Mouse (Mus musculus): ENCODE results near the gene Olfr395. TPM values are rescaled to one million over a fixed set of nuclear protein-coding genes. Genes with fewer than 3 reads are reported as not detected.

Olfr395 gene
- not detected in 2 replicates for polyA plus RNA-seq (2021; fragmentation: Nextera tagmentation)
- long read RNA-seq, experiment 1, result 0 reads
- long read RNA-seq, experiment 2, result 0 reads

DNA sequence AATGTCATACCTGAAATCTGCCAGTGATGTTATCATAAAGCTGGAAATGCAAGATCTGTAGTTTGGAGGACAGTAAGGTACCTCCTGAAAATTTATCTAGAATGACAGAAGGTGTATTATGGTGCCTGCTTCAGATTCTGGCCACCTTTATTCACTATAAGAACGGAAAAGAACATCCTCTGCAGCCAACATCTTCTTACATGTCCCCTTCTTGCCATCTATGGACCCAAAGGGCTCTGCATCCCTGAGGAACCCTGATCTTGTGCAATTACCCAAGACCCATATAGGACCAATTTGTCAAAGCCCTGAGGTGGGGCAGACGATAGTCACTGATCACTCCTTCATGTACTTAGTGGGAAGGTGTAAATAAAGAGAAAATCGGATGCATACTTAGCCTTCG is at the start of gene Olfr395:
TSS of gene Olfr395 (minus strand) at position 101 of the 400 bp plus-strand sequence.

DNA sequence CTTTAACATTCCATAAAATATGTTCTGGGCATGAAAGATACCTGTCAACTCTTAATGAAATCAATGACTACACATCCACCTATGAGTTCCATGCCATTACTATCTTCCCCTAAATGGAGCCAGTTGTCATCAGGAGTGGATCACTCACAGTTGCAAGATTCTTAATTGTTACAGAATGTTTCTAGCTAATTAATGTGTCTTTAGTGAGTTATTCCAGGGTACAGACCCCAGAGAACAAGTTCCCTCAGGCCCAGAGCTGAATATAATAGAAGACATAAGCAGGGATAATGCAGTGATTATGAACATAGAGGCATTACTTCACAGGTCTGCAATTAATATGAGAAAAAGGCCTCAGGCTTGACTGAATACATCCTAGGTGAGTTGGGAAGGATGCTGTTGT is 27.3 kb upstream of the Olfr395 start, which contains the start of gene Olfr23:
TSS of gene Olfr23 (plus strand) at position 301 of the 400 bp plus-strand sequence.

DNA sequence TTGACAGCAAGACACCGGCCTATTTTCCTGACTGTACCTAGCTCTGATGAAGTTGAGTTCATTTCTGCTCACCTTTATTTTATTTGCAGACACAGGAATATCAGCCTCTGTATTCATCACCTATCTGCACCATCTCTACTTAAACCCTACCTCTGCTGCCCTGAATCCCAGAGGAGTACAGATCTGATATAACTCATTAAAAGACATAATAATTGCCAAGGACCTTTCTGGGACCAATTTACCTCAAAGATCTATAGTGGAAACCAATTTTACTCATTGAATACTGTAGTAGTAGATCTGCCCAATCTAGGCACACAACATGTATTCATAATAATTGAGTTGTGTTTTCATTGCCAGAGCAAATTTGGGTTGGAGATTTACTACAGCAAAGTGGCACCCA is 18.4 kb downstream of the Olfr395 start, which contains the start of gene Olfr394:
TSS of gene Olfr394 (minus strand) at position 101 of the 400 bp plus-strand sequence.

Other genes with a start within 250 kb of the Olfr395 start
- not detected in 2 replicates for gene Zfp735, start 220.5 kb downstream of the Olfr395 start, polyA plus RNA-seq (2021; fragmentation: Nextera tagmentation)
- gene Olfr389, start 128.6 kb downstream of the Olfr395 start, polyA plus RNA-seq (2021; fragmentation: Nextera tagmentation), result not detected in 2 replicates
- not detected in 2 replicates for gene Olfr390, start 126.3 kb downstream of the Olfr395 start, polyA plus RNA-seq (2021; fragmentation: Nextera tagmentation)
- gene Olfr391-ps, start 106.2 kb downstream of the Olfr395 start, polyA plus RNA-seq (2021; fragmentation: Nextera tagmentation), result not detected in 2 replicates
- not detected in 2 replicates for gene Olfr392, start 92.2 kb downstream of the Olfr395 start, polyA plus RNA-seq (2021; fragmentation: Nextera tagmentation)
- not detected in 2 replicates for gene Olfr393, start 57.8 kb downstream of the Olfr395 start, polyA plus RNA-seq (2021; fragmentation: Nextera tagmentation)
- not detected in 2 replicates for gene Olfr394, start 18.5 kb downstream of the Olfr395 start, polyA plus RNA-seq (2021; fragmentation: Nextera tagmentation)
- not detected in 2 replicates for gene Olfr23, start 27.4 kb upstream of the Olfr395 start, polyA plus RNA-seq (2021; fragmentation: Nextera tagmentation)
- gene Olfr397, start 51.5 kb upstream of the Olfr395 start, polyA plus RNA-seq (2021; fragmentation: Nextera tagmentation), result not detected in 2 replicates
- gene Olfr398, start 81.1 kb upstream of the Olfr395 start, polyA plus RNA-seq (2021; fragmentation: Nextera tagmentation), result not detected in 2 replicates
- gene Olfr139, start 147.3 kb upstream of the Olfr395 start, polyA plus RNA-seq (2021; fragmentation: Nextera tagmentation), result not detected in 2 replicates
- not detected in 2 replicates for gene Olfr399, start 147.3 kb upstream of the Olfr395 start, polyA plus RNA-seq (2021; fragmentation: Nextera tagmentation)
- not detected in 2 replicates for gene Zfp616, start 160.7 kb upstream of the Olfr395 start, polyA plus RNA-seq (2021; fragmentation: Nextera tagmentation)
- gene Olfr401, start 204.4 kb upstream of the Olfr395 start, polyA plus RNA-seq (2021; fragmentation: Nextera tagmentation), result not detected in 2 replicates
- not detected in 2 replicates for gene Olfr402, start 244.2 kb upstream of the Olfr395 start, polyA plus RNA-seq (2021; fragmentation: Nextera tagmentation)

Data from layer of hippocampus, adult 6 months (tissue).